Mouse (Mus musculus) cerebellum, adult 9-10 months (tissue): ENCODE data around the gene Dolpp1.
"Not testable (repeated sequence)": the region's sequence is repeated elsewhere in the genome, so short reads cannot be mapped to it uniquely, and the experiment has no call there.

Experiments used
- DNase-seq: peaks from one replicate; pipeline ENCODE4 v3.0.0; 2022

Dolpp1 gene

GRCm38 (mm10) chr2:30413038-30413973 lies 21.3 kb downstream of the Dolpp1 start:
- peak; percentile 70 for DNase-seq

DNA sequence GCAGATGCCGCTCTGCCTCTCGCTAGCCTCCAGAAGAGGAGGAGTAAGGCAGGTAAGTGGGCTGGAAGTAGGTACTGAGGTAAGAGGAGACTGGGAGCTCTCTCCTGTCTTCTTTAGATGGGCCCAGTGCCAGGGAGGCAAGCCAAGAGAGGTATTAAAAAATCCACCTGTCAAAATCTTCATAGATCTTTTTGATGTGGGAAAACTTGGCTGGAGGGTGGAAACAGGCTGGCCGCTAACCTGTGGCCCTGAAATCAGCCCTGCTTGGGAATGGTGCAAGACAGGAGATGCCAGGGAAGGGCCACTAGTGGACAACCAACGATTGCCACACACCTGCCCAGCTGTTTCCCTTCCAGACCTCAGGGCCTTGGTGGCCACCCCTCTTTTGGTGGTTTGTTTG lies 22.0 kb downstream of the Dolpp1 start:
- DNase-seq: peak; percentile 78

- no peak for DNase-seq
Measured at GRCm38 (mm10) chr2:30414681-30415080, 22.6 kb downstream of the Dolpp1 start.

DNA sequence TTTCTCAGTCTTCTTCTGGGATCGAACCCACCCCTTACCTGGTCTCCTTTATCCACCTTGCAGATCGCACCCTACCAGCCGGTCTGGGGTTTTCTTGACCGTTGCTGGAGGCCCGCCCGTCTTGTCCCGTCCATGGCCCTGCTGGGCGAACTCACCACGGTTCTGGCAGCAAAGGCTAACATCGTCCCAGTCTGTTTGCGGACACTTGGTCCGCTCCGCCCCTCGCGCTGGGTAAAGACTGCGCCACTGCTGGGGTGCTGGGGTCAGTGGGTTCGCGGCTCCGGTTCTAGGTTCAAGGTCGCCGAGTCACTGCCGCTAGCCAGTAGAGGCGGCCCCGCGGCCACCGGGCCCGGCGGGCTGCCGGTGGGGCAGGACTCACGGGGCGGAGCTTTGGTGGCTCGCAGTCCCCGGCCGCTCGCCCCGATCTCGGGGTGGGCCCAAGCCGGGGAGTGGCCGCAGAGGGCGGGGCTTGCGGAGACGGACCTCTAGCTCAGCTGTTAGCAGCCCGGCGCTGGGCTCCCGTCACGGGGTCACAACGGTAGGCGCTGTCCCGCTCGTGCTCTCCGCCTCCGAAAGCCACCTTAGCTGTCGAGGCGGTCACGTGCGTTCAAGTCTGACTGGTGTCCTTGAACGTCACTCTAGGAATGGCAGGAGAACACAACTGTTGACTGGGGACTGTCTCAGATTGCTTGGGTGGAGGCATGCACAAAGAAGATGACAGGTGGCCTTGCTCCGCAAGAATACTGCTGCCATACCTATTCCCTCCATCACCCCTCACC lies 23.3 kb downstream of the Dolpp1 start, which contains the start of gene Crat:
TSS of gene Crat (minus strand) at position 657 of the 779 bp plus-strand sequence.
- DNase-seq: peak; percentile 95

GRCm38 (mm10) chr2:30415936-30416648 lies 24.0 kb downstream of the Dolpp1 start, which contains the start of gene Ptpa:
TSS of gene Ptpa (plus strand) at chr2:30416039.
- peak; percentile 91 for DNase-seq

DNA sequence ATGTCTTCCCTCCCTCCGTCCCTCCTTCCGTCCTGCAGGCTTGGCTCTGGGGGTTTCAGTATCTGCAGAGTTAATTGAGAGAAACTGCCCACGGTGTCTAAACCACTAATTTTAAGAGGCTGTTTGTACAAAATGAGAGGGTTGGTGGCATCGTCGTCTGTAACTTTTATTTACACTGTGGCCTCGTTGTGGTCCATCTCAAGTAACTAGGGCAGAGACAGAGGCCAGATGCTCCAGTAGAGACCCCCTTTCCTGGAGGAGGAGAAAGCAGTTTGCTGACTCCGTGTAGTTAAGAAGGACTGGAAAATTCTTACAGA lies 24.6 kb downstream of the Dolpp1 start:
- DNase-seq: no peak

DNA sequence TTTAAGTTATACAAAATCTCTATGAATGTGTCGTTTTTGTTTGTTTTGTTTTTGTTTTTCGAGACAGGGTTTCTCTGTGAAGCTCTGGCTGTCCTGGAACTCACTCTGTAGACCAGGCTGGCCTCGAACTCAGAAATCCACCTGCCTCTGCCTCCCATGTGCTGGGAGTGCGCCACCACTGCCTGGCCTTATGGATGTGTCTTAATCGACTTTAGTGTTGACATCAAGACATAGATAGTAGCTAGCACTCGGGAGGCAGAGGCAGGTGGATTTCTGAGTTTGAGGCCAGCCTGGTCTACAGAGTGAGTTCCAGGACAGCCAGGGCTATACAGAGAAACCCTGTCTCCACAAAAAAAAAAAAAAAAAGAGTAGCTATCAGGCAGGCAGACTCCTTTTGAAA lies 25.1 kb downstream of the Dolpp1 start:
- not testable (repeated sequence) for DNase-seq

DNA sequence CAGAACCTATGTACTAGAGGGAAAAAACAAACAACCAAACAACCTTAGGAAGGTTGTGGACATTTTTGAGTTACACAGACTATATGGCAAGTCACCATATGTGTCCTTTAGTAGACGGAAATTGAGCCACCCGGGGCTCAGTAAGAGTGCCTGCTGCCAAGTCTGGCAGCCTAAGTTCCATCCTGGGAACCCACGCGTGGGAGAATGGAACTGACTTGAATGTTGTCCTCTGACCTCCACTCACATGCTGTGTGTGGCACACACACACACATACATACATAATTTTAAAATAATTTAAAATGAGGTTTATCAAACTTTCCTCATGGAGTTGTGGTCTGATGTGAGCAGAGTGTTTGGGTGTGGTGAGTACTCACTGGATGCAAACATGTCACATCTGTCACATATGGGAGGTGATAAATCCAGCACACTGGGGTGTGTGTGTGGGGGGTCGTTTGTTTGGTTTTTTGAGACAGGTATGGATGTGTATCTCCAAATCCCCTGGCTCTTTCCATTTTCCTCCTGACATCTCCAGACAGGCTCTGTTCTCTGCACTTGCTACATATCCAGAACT lies 25.6 kb downstream of the Dolpp1 start:
- no peak for DNase-seq

DNA sequence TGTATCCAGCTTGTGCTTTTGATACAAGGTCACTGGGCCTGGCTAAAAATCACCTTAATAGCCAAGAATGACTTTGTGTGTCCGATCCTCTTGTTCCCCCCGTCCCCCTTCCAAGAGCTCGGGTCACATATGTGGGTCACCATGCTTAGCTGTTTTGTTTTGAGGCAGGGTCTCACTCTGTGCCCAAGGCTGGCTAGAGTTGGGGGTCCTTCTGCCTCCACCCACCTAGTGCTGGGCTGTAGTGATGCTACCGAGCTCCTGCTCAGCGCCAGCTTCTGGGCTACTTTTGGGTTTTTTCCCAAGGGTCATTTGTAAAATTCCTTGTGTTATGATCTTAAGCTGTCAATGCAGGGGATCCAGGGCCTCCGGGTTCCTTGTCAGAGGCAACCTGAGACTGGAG lies 26.2 kb downstream of the Dolpp1 start:
- DNase-seq: no peak

- DNase-seq: no peak
Measured at GRCm38 (mm10) chr2:30419112-30419511, 27.1 kb downstream of the Dolpp1 start.

- DNase-seq: no peak
Measured at GRCm38 (mm10) chr2:30421432-30421831, 29.4 kb downstream of the Dolpp1 start.

DNA sequence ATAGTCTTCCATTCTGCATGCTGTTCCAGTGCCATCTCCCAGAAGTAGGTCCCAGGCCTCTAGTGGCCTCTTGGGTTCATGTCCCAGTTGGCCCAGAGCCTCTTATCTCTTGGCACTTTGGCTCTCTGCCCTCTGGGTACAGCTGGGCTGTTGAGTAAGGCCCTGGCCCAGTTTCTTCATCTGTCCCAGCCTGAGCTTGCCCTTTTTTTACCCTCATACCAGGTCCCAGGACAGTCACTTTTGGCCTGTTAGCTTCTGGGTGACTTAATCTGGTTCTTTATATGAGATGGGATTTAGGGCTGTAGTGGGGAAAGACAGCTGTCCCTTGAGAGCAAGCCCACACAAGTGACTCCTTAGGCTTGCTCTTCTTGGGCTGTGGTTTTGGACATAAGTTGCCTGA lies 37.1 kb downstream of the Dolpp1 start:
- DNase-seq: peak; percentile 61

DNA sequence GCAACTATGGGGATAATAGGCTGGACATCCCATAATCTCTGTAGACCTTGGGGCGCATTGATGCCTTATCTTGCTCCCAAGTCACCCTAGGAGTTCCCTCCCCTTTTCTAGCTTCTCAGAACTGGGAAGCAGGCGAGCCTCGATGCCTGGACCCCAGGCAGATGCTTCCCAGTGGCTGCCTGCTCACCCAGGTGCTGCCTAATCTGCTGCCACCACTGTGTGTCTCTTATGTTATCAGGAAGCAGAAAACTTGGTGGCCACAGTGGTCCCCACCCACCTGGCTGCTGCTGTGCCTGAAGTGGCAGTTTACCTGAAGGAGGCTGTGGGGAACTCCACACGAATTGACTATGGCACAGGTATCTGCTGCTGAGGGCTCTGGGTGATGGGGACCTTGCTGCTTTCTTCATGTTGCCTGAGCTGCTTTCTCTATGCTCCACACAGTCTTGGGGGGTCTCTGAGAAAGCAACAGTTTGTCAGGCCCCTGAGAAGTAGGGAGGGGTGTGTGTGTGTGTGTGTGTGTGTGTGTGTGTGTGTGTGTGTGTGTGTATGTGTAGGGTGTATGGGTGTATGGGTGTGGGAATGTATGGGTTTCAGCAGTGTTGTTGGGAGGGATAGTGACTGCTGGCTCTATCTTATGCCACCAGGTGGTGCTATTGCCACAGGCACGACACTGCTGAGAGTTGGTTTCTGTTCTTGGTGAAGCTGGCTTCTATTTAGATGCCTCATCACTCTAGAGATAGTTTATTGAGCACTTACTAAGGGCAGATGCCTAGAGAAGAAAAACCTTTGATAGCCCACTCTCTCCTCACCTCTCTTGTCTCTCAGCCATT lies 43.5 kb downstream of the Dolpp1 start:
- peak; percentile 83 for DNase-seq

DNA sequence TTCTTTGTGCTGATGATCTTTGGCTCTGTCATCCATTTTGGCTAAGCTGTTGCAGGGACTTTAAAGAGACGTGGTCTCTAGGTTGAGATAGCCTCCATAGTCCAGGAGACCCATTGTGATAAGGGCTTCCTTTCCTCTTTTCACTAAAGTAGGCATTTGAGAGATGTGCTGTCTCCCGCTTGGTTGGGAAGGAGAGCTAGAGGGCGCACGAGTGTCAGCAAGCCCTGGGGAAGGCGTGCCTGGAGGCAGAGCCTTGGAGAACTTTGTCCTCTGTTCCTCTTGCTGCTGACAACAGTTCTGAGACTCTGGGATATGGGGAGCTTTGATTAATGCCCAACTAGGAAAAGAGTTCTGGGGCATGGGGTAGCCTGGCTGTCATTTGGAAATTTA lies 44.1 kb downstream of the Dolpp1 start:
- DNase-seq: no peak

GRCm38 (mm10) chr2:30436809-30437208 lies 44.8 kb downstream of the Dolpp1 start:
- no peak for DNase-seq

GRCm38 (mm10) chr2:30437791-30438190 lies 45.7 kb downstream of the Dolpp1 start:
- DNase-seq: no peak

DNA sequence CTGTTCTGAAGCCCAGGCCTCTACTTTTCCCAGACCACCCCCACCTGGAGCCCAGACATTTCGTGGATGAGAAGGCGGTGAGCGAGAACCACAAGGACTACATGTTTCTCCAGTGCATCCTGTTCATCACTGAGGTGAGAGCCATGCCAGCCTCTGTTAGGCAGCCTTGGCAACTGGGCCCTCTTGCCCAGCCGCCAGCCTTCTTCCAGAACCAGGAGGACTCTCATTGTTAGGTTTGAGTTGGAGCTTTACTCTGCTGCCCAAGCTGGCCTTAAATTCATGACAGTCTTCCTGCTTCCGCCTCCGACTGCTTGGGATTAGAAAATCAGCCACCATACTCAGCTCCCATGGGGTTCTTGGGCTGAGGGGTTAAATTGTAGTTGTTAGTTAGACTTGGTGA lies 47.6 kb downstream of the Dolpp1 start:
- DNase-seq: no peak

GRCm38 (mm10) chr2:30440211-30440700 lies 48.2 kb downstream of the Dolpp1 start:
- no peak for DNase-seq

DNA sequence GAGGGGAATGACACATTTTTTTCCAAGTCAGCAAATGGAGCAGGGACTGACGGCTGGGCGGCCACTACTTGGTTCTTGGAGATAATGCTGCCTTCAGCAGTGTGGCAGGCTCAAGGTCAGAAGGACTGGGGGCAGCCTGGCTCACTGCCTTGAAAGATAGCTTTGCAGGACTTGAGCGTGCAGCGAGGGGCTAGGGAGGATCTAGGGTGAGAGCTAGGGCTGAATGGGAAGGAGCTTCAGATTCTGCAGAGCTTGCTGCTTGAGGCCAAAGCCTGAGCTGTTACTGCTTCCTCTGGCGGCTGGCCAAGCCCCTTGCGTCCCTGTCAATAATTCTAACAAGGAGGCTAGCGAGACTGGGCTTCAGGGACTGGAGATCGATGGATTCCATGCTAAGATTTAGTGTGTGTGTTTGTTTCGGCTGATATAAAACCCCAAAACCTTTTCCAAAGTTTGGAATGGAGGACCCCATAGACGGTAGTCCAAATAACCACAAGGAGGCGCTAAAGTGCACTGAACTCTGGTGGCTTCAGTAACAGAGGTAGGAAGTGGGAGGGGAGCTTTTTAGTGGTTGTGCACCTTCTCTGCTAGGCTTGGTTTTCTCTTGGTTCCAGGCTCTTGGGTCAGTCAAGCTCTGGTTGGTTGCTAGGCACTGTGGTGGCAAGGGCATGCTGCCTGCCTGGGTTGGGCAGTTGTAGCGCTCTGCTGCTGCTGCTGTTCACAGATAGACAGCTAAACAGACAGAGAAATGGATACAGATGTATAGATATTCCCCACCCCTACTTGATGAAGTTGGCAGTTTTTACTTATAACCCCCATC lies 48.9 kb downstream of the Dolpp1 start:
- peak; percentile 78 for DNase-seq
